Mouse (Mus musculus): ENCODE measurements around the gene Ptger2.

GRCm38 (mm10) chr14:45050419-45050776, 62.4 kb downstream of the Ptger2 start:
- TF ChIP-seq GATA1 (IDR thresholded peaks at IDR 0.05; ENCODE audit: borderline replicate concordance, low read length) (no peak), CTCF (IDR thresholded peaks at IDR 0.05; ENCODE audit: low read depth, low read length) (no peak), POLR2AphosphoS5 (IDR thresholded peaks at IDR 0.05; ENCODE audit: insufficient replicate concordance, low read depth, low read length) (no peak), TAL1 (conservative IDR thresholded peaks at IDR 0.05; ENCODE audit: low read depth, low read length) (no peak), GATA2 (IDR thresholded peaks at IDR 0.05; ENCODE audit: borderline replicate concordance, low read depth, low read length) (no peak)

Data from G1E (cell line).